Mouse (Mus musculus): ENCODE measurements around the gene Golt1a.

DNA sequence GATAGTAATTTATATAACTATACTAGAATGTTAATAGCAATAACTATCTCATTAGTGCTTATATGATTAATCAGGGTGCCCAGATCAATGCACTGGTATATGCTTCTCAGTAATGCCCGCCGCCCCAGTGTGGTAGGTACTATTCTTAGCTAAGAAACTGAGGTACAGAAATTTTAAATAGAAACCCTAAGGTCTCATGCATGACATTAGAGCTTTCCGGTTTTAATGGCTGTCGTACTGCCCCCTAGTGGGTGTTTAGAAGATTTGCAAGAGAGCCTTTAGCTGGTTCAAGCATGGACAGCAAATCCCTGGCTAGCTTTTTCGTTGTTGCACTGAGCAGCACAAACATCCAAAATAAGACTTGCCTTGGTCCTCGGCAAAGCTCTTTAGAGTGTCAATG lies 2.3 kb upstream of the Golt1a start:
- peak; percentile 79 for TF ChIP-seq CTCF (IDR thresholded peaks at IDR 0.05)
- TF ChIP-seq EP300 (IDR thresholded peaks at IDR 0.05): no peak
